10 mouse cellular contexts compared by ENCODE assay signal in the genomic region with DNA sequence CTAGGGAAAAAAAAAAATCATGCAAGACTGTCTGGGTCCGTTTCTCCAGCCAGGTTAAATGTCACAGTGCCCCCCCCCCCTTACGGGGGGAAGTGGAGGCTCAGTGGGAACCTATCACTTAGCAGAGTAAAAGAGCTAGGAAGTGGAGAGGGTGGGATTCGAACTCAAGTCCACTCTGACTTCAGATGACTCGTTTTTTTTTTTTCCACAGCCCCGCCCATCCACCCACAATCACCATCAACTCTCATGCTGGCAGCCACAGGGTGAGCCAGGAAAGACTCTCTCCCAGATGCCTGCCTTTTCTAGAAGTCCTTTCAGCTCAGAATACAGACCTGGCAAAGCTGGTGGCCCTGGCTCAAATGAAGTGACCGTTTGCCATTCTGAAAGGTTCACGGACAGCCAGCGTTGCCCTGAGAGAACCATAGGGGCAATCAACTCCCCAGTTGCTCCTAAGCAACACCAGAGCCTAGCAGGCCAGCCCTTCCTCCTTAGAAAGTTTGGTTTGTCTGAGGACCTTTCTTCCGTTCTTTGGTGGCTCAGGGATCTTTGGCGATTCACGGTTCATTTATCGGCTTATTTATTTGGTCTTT. TPM values are rescaled to one million over a fixed set of nuclear protein-coding genes. Genes with fewer than 3 reads are reported as not detected.
DNase-seq lines count a peak whose midpoint lies in the region; ATAC-seq and TF ChIP-seq lines count a peak whose summit lies in the region.
"Had no signal": no experiment of that assay in that cellular context is flagged by ENCODE, and none has a peak within 500 bp of the region (broad histone marks: within the 10 kb centered on the region; RNA-seq: fewer than 3 reads in every experiment).

No protein-coding gene starts in this region.

- H3K4me2 ChIP-seq in forebrain, postnatal 0 days (ENCODE audit: low read depth) = no peak overlapping the region
- H3K4me2 ChIP-seq in forebrain, embryonic 14.5 days (ENCODE audit: low read length) = no peak overlapping the region
- peak overlapping the region; percentile 47 for H3K4me2 ChIP-seq in liver, embryonic 11.5 days
- H3K4me2 ChIP-seq: midbrain, embryonic 15.5 days had no signal

- no peak for TF ChIP-seq POLR2A in thymus, adult 2 months (IDR thresholded peaks at IDR 0.05; ENCODE audit: control insufficient read depth, extremely low read depth, insufficient read depth, low read length, poor library complexity)

- 0 out of 2 replicates have a peak overlapping the region, but pooled peaks have one; percentile 40 for H3K27ac ChIP-seq in forebrain, postnatal 0 days (ENCODE audit: low read depth, low read length)
- H3K27ac ChIP-seq in forebrain, embryonic 14.5 days (ENCODE audit: low read depth, low read length) = no peak overlapping the region
- peak overlapping the region; percentile 87 for H3K27ac ChIP-seq in brown adipose tissue, adult 24 weeks (replicated peaks; ENCODE audit: low read depth, low read length)
- peak overlapping the region; percentile 93 for H3K27ac ChIP-seq in liver, embryonic 11.5 days (ENCODE audit: low read depth, low read length)
- H3K27ac ChIP-seq in thymus, adult 2 months (ENCODE audit: control insufficient read depth, insufficient read depth, low read length) = no peak overlapping the region
- H3K27ac ChIP-seq: midbrain, embryonic 15.5 days had no signal

- 0 out of 2 replicates have a peak, but pooled peaks have one; percentile 10 for ATAC-seq in forebrain, postnatal 0 days
- ATAC-seq in forebrain, embryonic 14.5 days = no peak
- ATAC-seq in liver, embryonic 11.5 days (replicated peaks; ENCODE audit: low FRiP score) = no peak
- ATAC-seq in frontal cortex, adult (ENCODE audit: low TSS enrichment) = no peak
- ATAC-seq: activated CD4-positive, CD25-positive, alpha-beta regulatory T cell, adult 4 months; midbrain, embryonic 15.5 days had no signal

- no peaks in the 10 kb centered on the region for H3K4me1 ChIP-seq in forebrain, postnatal 0 days (ENCODE audit: insufficient read depth)
- H3K4me1 ChIP-seq in forebrain, embryonic 14.5 days (ENCODE audit: control insufficient read depth, insufficient read depth, low read length) = no peaks in the 10 kb centered on the region
- H3K4me1 ChIP-seq in brown adipose tissue, adult 24 weeks (ENCODE audit: control insufficient read depth, insufficient read depth, insufficient read length, low read length) = peaks cover 24% of the 10 kb centered on the region
- H3K4me1 ChIP-seq in liver, embryonic 11.5 days (replicated peaks; ENCODE audit: control insufficient read depth, insufficient read depth, low read length) = peaks cover 38% of the 10 kb centered on the region
- peaks cover 7% of the 10 kb centered on the region for H3K4me1 ChIP-seq in thymus, adult 2 months (replicated peaks; ENCODE audit: control insufficient read depth, insufficient read depth, low read length)
- H3K4me1 ChIP-seq: midbrain, embryonic 15.5 days had no signal

- no peak for TF ChIP-seq CTCF in forebrain, postnatal 0 days (IDR thresholded peaks at IDR 0.05; ENCODE audit: low read depth)
- no peak for TF ChIP-seq CTCF in thymus, adult 2 months (IDR thresholded peaks at IDR 0.05; ENCODE audit: borderline replicate concordance, control insufficient read depth, extremely low read depth, insufficient read depth, low read length, poor library complexity)

- H3K9ac ChIP-seq in forebrain, postnatal 0 days = no peak overlapping the region
- H3K9ac ChIP-seq in forebrain, embryonic 14.5 days (ENCODE audit: low read length) = no peak overlapping the region
- H3K9ac ChIP-seq in liver, embryonic 11.5 days (ENCODE audit: low read depth, low read length) = peak overlapping the region; percentile 65
- H3K9ac ChIP-seq: midbrain, embryonic 15.5 days had no signal

- no peaks in the 10 kb centered on the region for H3K27me3 ChIP-seq in forebrain, postnatal 0 days (ENCODE audit: insufficient read depth, low read length)
- H3K27me3 ChIP-seq in forebrain, embryonic 14.5 days (replicated peaks; ENCODE audit: control insufficient read depth, insufficient read depth, low read length) = no peaks in the 10 kb centered on the region
- H3K27me3 ChIP-seq in liver, embryonic 11.5 days (replicated peaks; ENCODE audit: control insufficient read depth, insufficient read depth, low read length) = no peaks in the 10 kb centered on the region
- H3K27me3 ChIP-seq in thymus, adult 2 months (ENCODE audit: control insufficient read depth, insufficient read depth, low read length) = no peaks in the 10 kb centered on the region
- H3K27me3 ChIP-seq: midbrain, embryonic 15.5 days had no signal

- DNase-seq in forebrain, postnatal 0 days = no peak
- no peak for DNase-seq in forebrain, embryonic 14.5 days (ENCODE audit: low spot score)
- DNase-seq in layer of hippocampus, postnatal 36 days = peak; percentile 12 to 41
- DNase-seq in layer of hippocampus, adult 9-11 months = no peak
- no peak for DNase-seq in liver, embryonic 11.5 days (ENCODE audit: low spot score)
- DNase-seq in thymus, adult 2 months = no peak

- H3K9me3 ChIP-seq in forebrain, postnatal 0 days (ENCODE audit: low read length) = no peaks in the 10 kb centered on the region
- H3K9me3 ChIP-seq in forebrain, embryonic 14.5 days (replicated peaks; ENCODE audit: control insufficient read depth, low read length) = no peaks in the 10 kb centered on the region
- H3K9me3 ChIP-seq in liver, embryonic 11.5 days (ENCODE audit: control insufficient read depth, low read length) = no peaks in the 10 kb centered on the region
- H3K9me3 ChIP-seq: midbrain, embryonic 15.5 days had no signal

- H3K36me3 ChIP-seq in forebrain, postnatal 0 days (ENCODE audit: insufficient read depth) = no peaks in the 10 kb centered on the region
- no peaks in the 10 kb centered on the region for H3K36me3 ChIP-seq in forebrain, embryonic 14.5 days (ENCODE audit: control insufficient read depth, insufficient read depth, low read length)
- no peaks in the 10 kb centered on the region for H3K36me3 ChIP-seq in liver, embryonic 11.5 days (ENCODE audit: control insufficient read depth, insufficient read depth, low read length)
- no peaks in the 10 kb centered on the region for H3K36me3 ChIP-seq in thymus, adult 2 months (ENCODE audit: control insufficient read depth, insufficient read depth, low read length)
- H3K36me3 ChIP-seq: midbrain, embryonic 15.5 days had no signal

- WGBS in forebrain, postnatal 0 days = 68% methylated on average over 12 of the region's 12 CpGs
- 73% methylated on average over 12 of the region's 12 CpGs for WGBS in forebrain, embryonic 14.5 days
- WGBS in liver, embryonic 11.5 days = 39% methylated on average over 12 of the region's 12 CpGs
- WGBS in thymus, adult 2 months = 83% methylated on average over 12 of the region's 12 CpGs

- no peak overlapping the region for H3K4me3 ChIP-seq in forebrain, postnatal 0 days (ENCODE audit: low read depth, low read length)
- no peak overlapping the region for H3K4me3 ChIP-seq in forebrain, embryonic 14.5 days (ENCODE audit: low read depth, low read length)
- no peak overlapping the region; the same call in 1 of the 2 replicates for H3K4me3 ChIP-seq in brown adipose tissue, adult 24 weeks (ENCODE audit: insufficient read depth, low read depth, low read length)
- no peak overlapping the region for H3K4me3 ChIP-seq in liver, embryonic 11.5 days (ENCODE audit: low read depth, low read length)
- H3K4me3 ChIP-seq in thymus, adult 2 months (ENCODE audit: control insufficient read depth, insufficient read depth, low read length) = no peak overlapping the region
- H3K4me3 ChIP-seq: midbrain, embryonic 15.5 days had no signal

RNA-seq across cellular contexts. Expression of gene Clic4, which starts 13.5 kb away (rescaled TPM):
- total RNA-seq in forebrain, postnatal 0 days (2014; rRNA removed) = 44.0 and 65.2 TPM in 2 replicates
- 34.5 and 41.5 TPM in 2 replicates for polyA plus RNA-seq in forebrain, postnatal 0 days (2015; fragmentation: Nextera tagmentation; extraction: Ambion mirVana)
- 74.1 and 74.4 TPM in 2 replicates for polyA plus RNA-seq in forebrain, embryonic 14.5 days (2014; fragmentation: Nextera tagmentation; extraction: Ambion mirVana)
- total RNA-seq in layer of hippocampus, postnatal 36 days (2021) = 10 to 100 TPM; 36.3 to 40.6 TPM
- 112 and 125 TPM in 2 replicates for polyA plus RNA-seq in brown adipose tissue, adult 24 weeks (2012; ENCODE audit: insufficient read depth, insufficient read length, missing spikeins)
- polyA plus RNA-seq in liver, embryonic 11.5 days (2014; fragmentation: Nextera tagmentation; extraction: Ambion mirVana) = 149 and 176 TPM in 2 replicates
- polyA plus RNA-seq in thymus, adult 2 months (2012; rRNA removed) = 50.2 and 55.1 TPM in 2 replicates

Comparison
In these comparisons a context has a peak if more than half of its experiments do, and no peak if none do; other contexts are left out.
1. DNase-seq: peak in layer of hippocampus, postnatal 36 days (2 of 2); none in forebrain, postnatal 0 days (single experiment), forebrain, embryonic 14.5 days (single experiment), layer of hippocampus, adult 9-11 months (single experiment), liver, embryonic 11.5 days (single experiment) and thymus, adult 2 months (single experiment).
2. H3K27ac ChIP-seq: peak in forebrain, postnatal 0 days (single experiment), brown adipose tissue, adult 24 weeks (single experiment) and liver, embryonic 11.5 days (single experiment); none in forebrain, embryonic 14.5 days (single experiment) and thymus, adult 2 months (single experiment).